Mouse (Mus musculus): ENCODE results near the gene Haghl. TPM values are rescaled to one million over a fixed set of nuclear protein-coding genes. Genes with fewer than 3 reads are reported as not detected.
"Not testable (repeated sequence)": the region's sequence is repeated elsewhere in the genome, so short reads cannot be mapped to it uniquely, and the experiment has no call there.

The Haghl gene
- total RNA-seq, 4 experiments from 2014 or later, result 120 to 140 (median 140) TPM

- DNase-seq (ENCODE audit: low spot score in 2 of 2), result no peak
Measured at GRCm38 (mm10) chr17:25748238-25748637, 37.2 kb downstream of the Haghl start.

GRCm38 (mm10) chr17:25744311-25744710 lies 41.2 kb downstream of the Haghl start:
- DNase-seq (ENCODE audit: low spot score in 2 of 2), result no peak

GRCm38 (mm10) chr17:25743831-25744230 lies 41.6 kb downstream of the Haghl start:
- DNase-seq (ENCODE audit: low spot score in 2 of 2), result no peak

- DNase-seq (ENCODE audit: low spot score in 2 of 2), result not testable (repeated sequence)
Measured at GRCm38 (mm10) chr17:25741471-25741870, 44.0 kb downstream of the Haghl start.

- no peak for DNase-seq (ENCODE audit: low spot score in 2 of 2)
Measured at GRCm38 (mm10) chr17:25738861-25739260, 46.6 kb downstream of the Haghl start.

GRCm38 (mm10) chr17:25735745-25736144 lies 49.7 kb downstream of the Haghl start, which contains the start of gene Mslnl:
Gene Mslnl (plus strand): TSS chr17:25736042.
- DNase-seq (ENCODE audit: low spot score in 2 of 2), result no peak

GRCm38 (mm10) chr17:25735246-25735645 lies 50.2 kb downstream of the Haghl start:
- no peak for DNase-seq (ENCODE audit: low spot score in 2 of 2)

- peak; percentile 73 to 88 for DNase-seq (ENCODE audit: low spot score in 2 of 2)
Measured at GRCm38 (mm10) chr17:25732082-25732481, 53.4 kb downstream of the Haghl start.

Small RNA genes lying within 50 kb of the gene (microRNA-seq; reads per million reads assigned to microRNA genes)
- 0 reads per million in 2 experiments for gene Gm25083
- gene Mir3082, result 2.2 to 5.0 reads per million in 2 experiments
- 2.1 to 2.2 reads per million in 2 experiments for gene Mir6966

Other genes starting within 250 kb of the Haghl start
- gene Sox8, start 215.0 kb downstream of the Haghl start, total RNA-seq (2022), result 10 to 100 TPM; 49.8 to 68.7 (median 54.9) TPM
- 10 to 100 TPM; 22.0 to 26.3 (median 24.6) TPM for gene Lmf1, start 206.6 kb downstream of the Haghl start, total RNA-seq (2022)
- gene Gng13, start 68.5 kb downstream of the Haghl start, total RNA-seq (2022), result 100 to 1,000 TPM; 125 to 148 (median 137) TPM
- gene Chtf18, start 58.3 kb downstream of the Haghl start, total RNA-seq (2022), result 1 to 10 TPM; 1.8 to 3.1 (median 2.1) TPM
- gene Rpusd1, start 58.0 kb downstream of the Haghl start, total RNA-seq (2022), result 10 to 100 TPM; 55.9 to 61.2 (median 58.2) TPM
- 1 to 10 TPM in 1 of 4 experiments, under 1 TPM in 3; 0.30 to 1.1 (median 0.70) TPM for gene Mslnl, start 49.6 kb downstream of the Haghl start, total RNA-seq (2022)
- gene Msln, start 31.3 kb downstream of the Haghl start, total RNA-seq (2022), result 1 to 10 TPM; 2.3 to 4.9 (median 2.6) TPM
- gene Narfl, start 11.9 kb downstream of the Haghl start, total RNA-seq (2022), result 10 to 100 TPM; 32.1 to 40.6 (median 37.2) TPM
- gene Ccdc78, start 907 bp upstream of the Haghl start, total RNA-seq (2022), result under 1 TPM in 3 of 4 experiments, not detected in 1; 0.37 to 0.84 (median 0.37) TPM
- gene Fam173a, start 7.2 kb upstream of the Haghl start, total RNA-seq (2022), result 10 to 100 TPM; 83.6 to 99.1 (median 88.6) TPM
- gene AC134908.4, start 10.0 kb upstream of the Haghl start, total RNA-seq (2022), result 1 to 10 TPM in 2 of 4 experiments, not detected in 2; 1.8 to 3.3 TPM
- gene Metrn, start 11.5 kb upstream of the Haghl start, total RNA-seq (2022), result 10 to 100 TPM; 83.0 to 89.4 (median 88.3) TPM
- gene Fbxl16, start 23.4 kb upstream of the Haghl start, total RNA-seq (2022), result 100 to 1,000 TPM; 603 to 725 (median 681) TPM
- 10 to 100 TPM; 22.1 to 28.5 (median 26.8) TPM for gene Wdr24, start 38.0 kb upstream of the Haghl start, total RNA-seq (2022)
- gene Jmjd8, start 43.2 kb upstream of the Haghl start, total RNA-seq (2022), result 10 to 100 TPM; 52.6 to 63.8 (median 56.4) TPM
- 100 to 1,000 TPM; 168 to 175 (median 172) TPM for gene Stub1, start 47.7 kb upstream of the Haghl start, total RNA-seq (2022)
- 10 to 100 TPM; 32.6 to 42.3 (median 37.5) TPM for gene Rhbdl1, start 51.6 kb upstream of the Haghl start, total RNA-seq (2022)
- gene Gm20683, start 56.1 kb upstream of the Haghl start, total RNA-seq (2022), result 10 to 100 TPM; 19.4 to 25.5 (median 21.2) TPM
- gene Rhot2, start 59.2 kb upstream of the Haghl start, total RNA-seq (2022), result 10 to 100 TPM; 59.9 to 86.5 (median 78.9) TPM
- 10 to 100 TPM; 23.4 to 29.1 (median 24.5) TPM for gene Wdr90, start 75.8 kb upstream of the Haghl start, total RNA-seq (2022)
- gene Mcrip2, start 83.1 kb upstream of the Haghl start, total RNA-seq (2022), result 10 to 100 TPM; 16.8 to 25.2 (median 19.0) TPM
- gene Mettl26, start 89.4 kb upstream of the Haghl start, total RNA-seq (2022), result 10 to 100 TPM; 31.4 to 37.3 (median 34.6) TPM
- 1 to 10 TPM; 1.4 to 3.2 (median 1.5) TPM for gene Wfikkn1, start 95.2 kb upstream of the Haghl start, total RNA-seq (2022)
- gene Rab40c, start 134.1 kb upstream of the Haghl start, total RNA-seq (2022), result 10 to 100 TPM; 39.7 to 46.1 (median 45.1) TPM
- 100 to 1,000 TPM; 104 to 113 (median 104) TPM for gene Pigq, start 159.3 kb upstream of the Haghl start, total RNA-seq (2022)
- under 1 TPM; 0.41 to 0.74 (median 0.48) TPM for gene Nhlrc4, start 159.3 kb upstream of the Haghl start, total RNA-seq (2022)
- 1 to 10 TPM in 3 of 4 experiments, under 1 TPM in 1; 0.63 to 1.8 (median 1.4) TPM for gene A930017K11Rik, start 166.9 kb upstream of the Haghl start, total RNA-seq (2022)
- gene Capn15, start 200.1 kb upstream of the Haghl start, total RNA-seq (2022), result 10 to 100 TPM; 34.3 to 50.9 (median 46.4) TPM